Comparison of ENCODE assay signal across 1 mouse cellular context in genomic region chr11:78540358-78540757, GRCm38 (mm10).
TF ChIP-seq lines count a peak whose summit lies in the region.

No protein-coding gene starts in this region.

TF ChIP-seq in myocyte, 11 proteins besides CTCF, POLR2A, EP300 and RAD21:
- TF ChIP-seq POLR2AphosphoS2 (IDR thresholded peaks at IDR 0.05; ENCODE audit: insufficient read length, low read depth) = peak; percentile 55
- TF ChIP-seq TCF3 (IDR thresholded peaks at IDR 0.05; ENCODE audit: insufficient read length, low read depth) = no peak
